Mouse (Mus musculus): ENCODE measurements around the gene Upp1.

DNA sequence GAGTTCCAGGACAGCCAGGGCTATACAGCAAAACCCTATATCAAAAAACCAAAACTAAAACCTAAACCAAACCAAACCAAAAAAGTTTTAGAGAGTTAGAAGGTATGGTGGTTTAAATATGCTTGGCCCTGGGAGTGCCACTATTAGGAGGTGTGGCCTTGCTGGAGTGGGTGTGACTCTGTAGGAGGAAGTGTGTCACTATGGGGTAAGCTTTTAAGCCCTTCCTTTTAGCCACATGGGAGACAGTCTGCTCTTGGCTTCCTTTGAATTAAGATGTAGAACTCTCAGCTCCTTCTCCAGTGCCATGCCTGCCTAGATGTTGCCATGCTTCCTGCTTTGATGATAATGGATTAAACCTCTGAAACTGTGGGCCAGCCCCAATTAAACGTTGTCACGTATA lies 27.2 kb downstream of the Upp1 start:
- TF ChIP-seq POLR2A (IDR thresholded peaks at IDR 0.05; ENCODE audit: borderline replicate concordance, extremely low read depth, insufficient read depth, insufficient read length, poor library complexity, severe bottlenecking) (no peak), CTCF (IDR thresholded peaks at IDR 0.05; ENCODE audit: borderline replicate concordance, extremely low read depth, insufficient read depth, insufficient read length) (no peak)
